Mouse (Mus musculus) layer of hippocampus, postnatal 25 days (tissue): ENCODE measurements around the gene Dhx58. TPM values are rescaled to one million over a fixed set of nuclear protein-coding genes. Genes with fewer than 3 reads are reported as not detected.

Experiments
- DNase-seq, 2 experiments: peaks; one replicate each; pipeline ENCODE4 v3.0.0; 2022; ENCODE audit warnings: mixed read lengths in 2 of 2, low spot score in 1 of 2; ENCODE audit errors: extremely low spot score in 1 of 2
- total RNA-seq, 2 experiments: library from RNA; stranded (reverse); gene quantifications; 2 replicates each; pipeline ENCODE4 v1.2.3; 2021

Gene Dhx58
- total RNA-seq, 2 experiments from 2014 or later: 1.4 to 2.1 TPM

DNA sequence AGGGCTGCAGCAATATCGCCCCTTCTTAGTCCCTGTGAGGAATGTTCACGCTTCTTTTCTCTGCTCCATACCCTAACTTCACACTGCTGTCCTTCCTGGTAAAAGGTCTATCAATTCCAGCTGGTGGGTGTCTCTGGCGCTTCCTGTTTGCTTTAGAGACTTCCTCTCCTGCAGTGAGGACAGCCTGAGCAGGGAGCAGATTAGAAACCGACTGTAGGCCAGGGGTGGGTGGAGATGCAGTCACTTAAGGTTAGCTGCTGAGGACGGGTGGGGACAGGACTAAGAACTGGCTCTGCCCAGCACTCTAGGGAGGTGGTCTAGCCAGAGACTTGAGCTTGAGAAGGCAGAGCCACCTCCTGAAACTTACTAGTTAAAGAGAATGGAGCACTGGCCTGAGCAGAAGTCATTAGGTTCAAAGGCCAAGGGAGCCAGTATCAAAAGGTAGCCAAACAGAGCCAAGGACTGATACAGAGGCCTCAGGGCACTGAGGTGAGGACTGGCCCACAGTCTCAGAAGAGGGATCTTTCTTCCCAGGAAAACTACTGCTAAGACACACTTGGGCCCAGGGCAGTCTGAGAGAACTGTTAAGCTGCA lies 20.9 kb upstream of the Dhx58 start:
- no peak for DNase-seq

DNA sequence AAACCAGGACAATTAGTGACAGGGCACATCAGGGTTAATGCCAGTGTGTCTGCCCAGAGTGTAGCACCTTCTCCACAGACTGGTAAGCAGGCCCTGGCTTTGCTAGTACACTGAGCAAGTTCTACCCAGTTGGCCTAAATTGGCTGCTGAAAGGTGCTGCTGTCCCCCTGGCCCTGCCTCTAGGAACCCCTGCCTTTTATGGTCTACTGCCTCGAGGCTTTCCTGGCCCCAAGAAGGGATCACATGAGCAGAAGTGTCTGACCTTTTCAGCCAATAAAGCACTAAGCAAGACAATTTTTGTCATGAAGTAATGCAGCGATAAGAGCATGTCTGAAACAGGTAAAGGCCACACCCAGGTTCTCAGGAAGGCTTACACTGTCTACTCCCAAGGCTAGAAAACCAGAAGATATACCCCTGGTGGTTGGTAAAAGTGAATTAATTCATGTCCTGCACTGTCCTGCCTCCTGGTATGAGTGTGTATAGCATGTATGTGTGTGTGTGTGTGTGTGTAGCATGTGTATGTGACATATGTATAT lies 18.5 kb upstream of the Dhx58 start:
- no peak for DNase-seq

DNA sequence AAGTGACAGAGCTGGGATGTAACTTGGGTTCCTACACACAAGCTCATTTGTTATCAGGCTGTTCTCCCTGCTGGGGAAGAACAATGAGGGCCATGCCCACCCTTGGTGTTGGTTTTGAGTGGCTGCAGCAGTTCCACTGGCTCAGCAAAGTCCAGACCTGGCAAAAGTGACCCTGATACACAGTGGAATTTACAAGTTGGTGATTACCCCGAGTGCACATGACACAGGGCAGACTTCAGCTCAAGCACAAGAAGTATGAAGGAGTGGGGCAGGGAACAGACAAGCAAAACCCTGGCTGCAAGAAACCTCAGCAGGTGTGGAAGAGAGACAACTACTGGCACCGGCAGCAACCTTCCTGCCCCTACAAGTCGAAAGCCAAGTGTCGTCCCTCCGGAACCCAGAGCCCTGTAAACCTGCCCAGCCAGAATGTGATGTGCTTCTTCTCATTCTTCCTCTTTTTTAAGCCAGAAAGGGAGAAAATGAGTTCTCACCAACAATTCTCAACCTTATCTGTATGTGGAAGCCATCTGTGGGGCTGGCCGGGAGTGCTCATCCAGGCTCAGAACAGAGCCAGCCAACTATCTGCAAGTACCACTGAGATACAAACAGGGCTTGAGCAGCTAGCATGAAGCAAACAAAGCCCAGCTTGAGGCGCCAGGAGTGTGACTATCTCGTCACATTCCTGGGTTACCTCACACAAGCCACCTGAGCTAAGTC lies 17.9 kb upstream of the Dhx58 start:
- DNase-seq: no peak

DNA sequence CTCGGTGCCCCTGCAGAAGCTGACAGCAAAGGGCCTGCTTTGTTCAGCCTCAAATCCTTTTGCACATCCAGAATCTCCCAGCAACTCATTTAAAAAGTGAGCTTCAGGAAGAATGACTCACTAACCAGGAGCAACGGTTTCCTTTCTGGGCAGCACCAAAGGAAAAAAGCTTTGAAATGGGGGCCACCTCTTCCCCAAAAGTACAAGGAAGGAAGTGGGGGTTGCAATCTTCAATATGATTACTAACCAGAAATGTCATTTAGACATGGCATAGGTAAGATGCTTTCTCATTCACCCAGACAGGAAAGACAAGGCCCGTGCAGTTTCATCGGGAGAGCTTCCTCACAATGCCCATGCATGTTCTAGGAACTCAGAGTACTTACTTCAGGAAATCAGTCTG lies 17.2 kb upstream of the Dhx58 start:
- DNase-seq: no peak

DNA sequence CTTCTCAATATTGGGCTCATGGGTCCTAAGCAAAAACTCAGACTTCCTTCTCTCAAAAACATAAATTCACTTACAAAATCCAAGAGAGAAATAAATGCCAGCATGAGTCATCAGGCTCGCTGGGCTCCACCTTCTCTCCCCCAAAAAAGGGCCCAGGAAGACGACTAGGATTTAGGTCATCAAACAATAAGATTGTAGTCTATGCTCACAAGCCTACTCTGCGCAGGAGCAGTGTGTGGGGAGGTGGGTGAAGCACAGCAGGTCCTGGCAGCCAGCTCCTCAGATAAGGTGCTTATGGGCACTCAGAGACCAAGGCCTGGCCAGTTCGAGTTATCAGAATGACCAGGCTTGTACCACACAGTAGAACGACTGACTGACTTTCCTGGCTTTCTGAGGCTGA lies 16.3 kb upstream of the Dhx58 start:
- DNase-seq: no peak

DNA sequence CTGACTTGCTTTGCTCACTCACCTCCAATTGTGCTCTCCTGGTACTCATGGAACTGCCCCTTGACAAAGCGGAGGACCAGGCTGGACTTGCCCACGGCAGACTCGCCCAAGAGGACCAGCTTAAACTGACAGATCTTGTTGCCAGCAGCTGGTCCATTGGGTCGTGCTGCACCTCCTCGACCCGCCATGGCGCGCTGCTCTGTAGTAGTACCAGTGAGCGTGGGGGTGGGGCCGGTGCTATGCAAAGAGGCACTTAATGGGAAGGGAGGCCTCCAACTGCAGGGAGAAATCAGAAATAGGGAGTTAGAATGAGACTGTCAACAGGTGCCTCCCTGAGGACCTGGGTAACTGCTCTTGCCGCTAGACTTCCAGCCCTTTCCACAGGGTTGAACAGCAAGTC lies 15.8 kb upstream of the Dhx58 start:
- DNase-seq: no peak

DNA sequence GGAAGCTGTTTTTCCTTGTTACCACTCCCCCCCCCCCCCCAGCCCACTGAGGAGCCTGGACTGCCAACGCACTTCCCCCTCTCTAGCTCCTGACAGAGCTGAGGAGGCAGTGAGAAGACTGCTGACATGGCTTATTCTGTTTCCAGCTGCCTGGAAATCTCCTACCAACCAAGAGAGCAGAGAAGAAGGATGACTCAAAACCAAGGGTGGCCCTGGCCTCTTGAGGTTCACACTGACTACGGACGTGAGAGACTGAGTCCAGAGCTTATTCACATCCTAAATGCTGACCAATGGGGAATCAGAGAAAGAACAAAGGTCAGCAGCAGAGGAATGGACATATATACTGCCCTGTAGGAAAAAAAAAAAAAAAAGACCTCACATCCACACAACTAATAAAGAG lies 15.2 kb upstream of the Dhx58 start:
- DNase-seq: no peak

DNA sequence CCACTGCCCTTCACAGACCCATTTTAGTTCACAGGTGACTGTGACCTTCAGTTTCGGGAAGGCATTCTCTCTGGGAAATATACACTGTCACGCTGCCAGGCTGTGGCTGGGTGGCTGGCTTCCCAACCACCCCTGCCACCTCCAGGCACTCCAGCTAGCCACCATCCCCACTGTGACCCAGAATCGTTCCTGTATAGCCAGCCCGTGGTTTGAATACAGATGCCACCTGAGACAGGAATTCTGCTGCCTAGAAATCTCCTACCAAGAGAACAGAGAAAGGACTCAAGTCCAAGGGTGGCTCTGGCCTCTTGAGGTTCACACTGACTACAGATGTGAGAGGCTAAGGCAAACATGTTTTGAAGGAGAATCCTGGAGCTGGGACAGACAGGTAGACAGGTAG lies 14.8 kb upstream of the Dhx58 start:
- no peak for DNase-seq

DNA sequence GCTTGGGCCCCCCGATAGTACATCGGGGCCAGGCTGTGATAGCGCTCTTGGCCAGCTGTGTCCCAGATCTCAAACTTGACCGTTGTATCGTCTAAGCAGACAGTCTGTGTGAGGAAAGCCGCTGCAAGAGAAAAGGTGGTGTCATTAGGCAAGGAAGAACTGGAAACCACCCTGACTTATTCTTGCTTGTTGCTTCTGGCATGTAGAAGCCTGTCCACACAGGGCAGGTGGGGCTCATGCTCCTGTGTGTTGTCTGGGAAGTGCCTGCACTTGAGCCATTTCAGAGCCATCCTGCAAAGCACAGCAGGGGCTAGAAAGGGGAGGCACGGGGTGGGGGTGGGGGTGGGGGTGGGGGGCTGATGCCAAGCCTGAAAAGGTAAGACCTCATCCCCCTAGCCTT lies 14.4 kb upstream of the Dhx58 start:
- no peak for DNase-seq

DNA sequence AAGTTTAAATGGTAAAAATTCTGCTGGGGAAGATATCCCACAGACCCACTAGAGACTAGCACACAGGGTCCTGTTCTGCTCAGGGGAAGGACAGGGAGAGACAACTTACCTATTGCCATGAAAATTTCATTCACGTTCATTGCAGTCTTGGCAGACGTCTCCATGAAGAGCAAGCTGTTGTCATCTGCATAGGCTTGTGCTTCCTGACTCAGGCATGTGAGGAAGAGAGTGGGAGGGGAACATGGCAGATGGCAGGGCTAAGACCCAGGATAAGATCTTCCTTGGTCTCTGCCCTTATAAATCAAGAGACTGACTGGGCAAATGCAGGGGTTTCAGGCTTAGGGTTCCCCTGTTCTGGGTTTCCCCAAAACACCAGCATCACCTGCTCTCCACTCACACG lies 12.6 kb upstream of the Dhx58 start:
- DNase-seq: no peak

DNA sequence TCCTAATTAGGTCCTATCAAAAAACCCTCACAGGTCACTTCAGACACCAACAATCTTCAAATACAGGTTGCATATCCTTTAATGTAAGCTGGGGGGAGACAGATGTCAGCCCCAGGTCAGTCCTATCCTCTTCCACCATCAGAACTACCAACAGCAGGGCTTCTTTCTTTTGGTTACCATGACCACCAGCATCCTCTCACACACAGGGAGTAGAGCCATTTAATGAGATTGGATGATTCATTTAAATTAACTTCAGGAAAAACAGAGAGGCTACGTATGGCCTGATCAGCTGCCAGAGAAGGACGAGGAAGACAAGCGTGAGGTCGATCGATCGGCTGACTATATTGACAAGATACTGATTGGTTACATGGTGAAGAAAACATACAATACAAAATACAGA lies 10.9 kb upstream of the Dhx58 start:
- no peak for DNase-seq

DNA sequence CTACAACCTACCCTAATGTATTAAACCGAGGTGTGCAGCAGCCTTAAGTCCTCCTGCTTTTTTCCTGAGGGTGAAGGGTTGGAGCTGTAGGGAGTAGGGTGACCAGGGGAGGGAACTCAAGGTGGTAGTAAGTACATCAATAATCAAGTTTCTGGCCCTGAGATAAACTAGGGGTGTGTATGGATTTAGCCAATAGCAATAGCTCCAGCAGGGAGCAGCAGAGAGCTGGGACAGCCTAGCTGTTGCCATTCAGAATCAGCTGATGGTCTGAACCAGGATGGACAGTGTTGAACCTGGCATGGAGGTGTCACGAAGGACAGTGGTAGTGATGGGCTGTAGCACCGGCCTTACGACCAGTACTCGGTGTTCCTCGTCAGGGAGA lies 10.5 kb upstream of the Dhx58 start:
- DNase-seq: peak; percentile 72 to 92

DNA sequence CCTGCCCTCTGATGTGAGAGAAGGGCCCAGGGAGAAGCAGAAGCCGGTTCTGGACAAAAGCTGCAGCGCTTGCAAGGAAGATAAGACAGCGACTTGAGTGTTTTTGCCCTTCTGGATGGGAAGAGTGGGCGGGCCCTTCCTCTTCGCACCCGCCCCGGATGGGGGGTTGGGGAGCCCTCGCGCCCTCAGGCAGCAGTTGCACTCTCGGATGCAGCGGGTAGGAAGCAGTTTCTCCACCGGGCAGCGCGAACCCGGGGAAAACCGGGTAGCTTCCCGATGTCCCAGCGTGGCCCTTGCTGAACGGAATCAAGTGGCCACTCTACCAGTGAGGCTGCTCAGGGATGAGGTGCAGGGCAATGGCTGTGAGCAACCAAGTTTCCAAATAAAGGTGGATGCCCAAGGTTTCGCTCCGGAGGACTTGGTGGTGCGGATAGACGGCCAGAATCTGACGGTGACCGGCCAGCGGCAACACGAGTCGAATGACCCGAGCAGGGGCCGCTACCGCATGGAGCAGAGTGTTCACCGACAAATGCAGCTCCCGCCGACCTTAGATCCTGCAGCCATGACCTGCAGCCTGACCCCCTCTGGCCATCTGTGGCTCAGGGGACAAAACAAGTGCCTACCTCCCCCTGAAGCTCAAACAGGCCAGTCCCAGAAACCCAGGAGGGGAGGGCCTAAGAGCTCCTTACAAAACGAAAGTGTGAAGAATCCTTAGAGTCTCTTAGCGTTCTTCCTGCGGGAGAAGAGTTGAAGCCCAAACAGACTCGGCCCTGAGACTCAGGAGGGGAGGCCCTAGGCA lies 9.9 kb upstream of the Dhx58 start, which contains the start of gene Hspb9:
Gene Hspb9 (plus strand): TSS at position 116 of the 799 bp plus-strand sequence.
- peak in 1 of 2 experiments; percentile 38 for DNase-seq

DNA sequence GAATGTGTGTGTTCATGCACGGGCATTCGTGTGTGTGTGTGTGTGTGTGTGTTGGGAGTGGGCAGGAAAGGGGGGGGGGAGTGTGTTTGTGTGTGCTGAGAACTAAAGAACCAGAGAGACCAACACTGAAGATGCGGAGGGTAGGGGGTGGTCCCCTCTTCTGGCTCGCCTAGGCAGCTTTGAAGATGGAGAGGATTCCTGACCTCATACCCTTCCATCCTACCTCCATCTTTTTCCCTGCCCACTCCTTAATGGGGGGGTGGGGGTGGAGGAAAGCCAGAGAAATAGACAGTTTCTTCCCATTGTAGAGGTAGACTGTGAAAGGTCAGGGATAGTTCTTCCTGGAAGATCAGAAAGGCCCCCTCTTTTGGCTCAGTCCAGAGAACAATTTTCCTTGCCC lies 9.1 kb upstream of the Dhx58 start:
- DNase-seq: no peak

DNA sequence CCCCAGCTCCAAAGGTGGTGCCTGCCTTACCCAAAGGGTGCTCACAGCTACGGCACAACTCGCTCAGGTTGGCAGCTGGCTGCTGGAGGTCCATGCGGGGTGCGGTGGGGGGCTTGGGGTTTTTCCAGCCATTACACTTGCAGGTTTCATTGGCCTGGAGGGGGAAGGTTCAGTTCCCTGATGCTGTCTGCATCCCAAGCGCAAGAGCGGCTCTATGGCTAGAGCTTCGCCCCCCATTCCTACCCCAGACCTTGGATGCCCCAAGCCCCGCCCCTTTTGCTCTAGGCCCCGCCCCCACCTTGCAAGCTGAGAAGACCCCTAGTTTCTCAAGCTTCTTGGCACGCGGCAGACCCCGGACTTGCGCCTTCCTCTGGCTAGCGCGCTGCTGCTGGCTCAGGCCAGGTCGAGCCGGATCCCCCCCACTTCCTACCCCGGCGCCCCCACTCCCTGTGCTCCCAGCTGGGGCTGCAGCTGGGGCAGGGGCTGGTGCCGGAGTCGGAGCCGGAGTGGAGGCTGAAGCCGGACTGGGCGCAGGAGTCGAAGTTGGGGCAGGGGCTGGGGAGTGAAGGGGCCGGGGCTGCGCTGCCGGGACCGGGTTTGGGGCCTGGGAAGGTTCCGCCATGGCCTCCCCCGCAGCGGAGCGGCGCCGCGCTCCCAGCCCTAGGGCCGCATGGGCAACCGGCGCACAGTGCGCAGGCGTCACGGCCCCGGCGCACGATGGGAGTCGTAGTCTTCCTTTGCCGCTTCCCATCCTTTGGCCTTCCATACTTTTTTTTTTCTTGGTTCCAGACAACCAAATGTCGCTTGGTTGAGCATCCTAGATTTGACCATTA lies 7.9 kb upstream of the Dhx58 start, which contains the start of gene Kat2a:
Gene Kat2a (minus strand): TSS at position 683 of the 833 bp plus-strand sequence.
- peak; percentile 72 to 75 for DNase-seq

DNA sequence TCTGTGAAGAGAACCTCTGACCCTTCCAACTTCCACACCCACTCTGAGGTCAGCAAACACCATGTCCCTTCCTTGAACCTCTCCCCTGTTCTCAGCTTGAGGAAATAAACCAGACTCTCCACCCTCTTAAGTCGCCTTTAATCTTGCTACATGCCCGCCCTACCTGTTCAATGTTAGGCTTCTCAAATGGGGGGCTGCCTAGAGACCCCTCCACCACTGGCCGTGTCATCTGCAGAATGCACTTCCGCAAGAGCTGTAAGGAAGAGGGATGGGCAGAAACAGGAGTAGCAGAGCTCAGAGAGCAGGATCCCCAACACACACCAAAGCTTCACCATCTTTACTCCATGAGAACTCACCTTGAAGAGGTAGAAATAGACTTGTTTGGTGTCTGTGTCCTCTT lies 6.9 kb upstream of the Dhx58 start:
- no peak for DNase-seq

DNA sequence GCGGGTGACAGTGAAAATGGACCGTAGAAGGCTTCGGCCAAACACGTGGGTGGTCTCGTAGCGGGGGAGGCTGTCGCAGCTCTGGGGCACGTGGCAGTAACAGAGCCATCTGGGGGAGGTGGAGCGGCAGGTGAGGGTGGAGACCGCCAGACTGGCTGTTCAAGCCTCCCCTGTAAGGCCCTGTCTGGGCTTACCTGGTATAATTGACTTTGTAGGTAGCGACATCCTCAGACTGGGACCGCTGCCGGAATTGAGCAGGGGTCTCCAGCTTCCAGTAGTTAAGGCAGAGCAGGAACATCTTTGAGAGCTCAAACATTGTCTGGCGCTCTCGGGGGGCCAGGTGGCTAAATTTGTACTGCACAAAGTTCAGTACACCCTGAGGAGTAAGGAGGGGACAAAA lies 6.5 kb upstream of the Dhx58 start:
- no peak for DNase-seq

DNA sequence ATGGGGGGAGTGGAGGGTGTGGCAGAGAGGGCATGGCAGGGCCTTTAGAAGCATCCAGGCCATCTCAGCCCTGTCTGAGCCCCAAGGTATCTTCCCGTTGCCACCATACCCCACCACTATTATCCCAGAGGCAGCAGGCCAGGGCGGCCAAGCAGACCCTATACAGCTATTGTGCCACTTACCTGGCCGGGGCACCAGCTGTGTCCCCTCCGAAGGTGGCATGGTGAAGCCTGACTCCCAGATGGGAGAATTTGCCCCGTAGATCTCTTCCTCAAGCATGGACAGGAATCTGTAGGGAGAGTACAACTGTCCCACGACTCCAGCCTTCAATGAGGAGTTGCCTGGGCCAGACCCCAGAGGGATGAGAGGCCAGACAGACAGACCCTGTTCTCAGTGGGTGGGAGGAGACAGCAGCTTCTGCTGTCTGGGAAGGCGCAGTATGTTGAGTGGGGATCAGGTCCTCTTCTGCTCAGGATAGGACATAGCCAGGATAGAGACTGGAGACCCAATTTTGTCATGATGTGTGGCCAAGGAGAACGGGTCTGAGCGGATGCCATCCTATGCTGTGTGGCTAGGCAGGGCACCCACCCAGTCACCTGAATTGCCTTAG lies 5.2 kb upstream of the Dhx58 start:
- no peak for DNase-seq

DNA sequence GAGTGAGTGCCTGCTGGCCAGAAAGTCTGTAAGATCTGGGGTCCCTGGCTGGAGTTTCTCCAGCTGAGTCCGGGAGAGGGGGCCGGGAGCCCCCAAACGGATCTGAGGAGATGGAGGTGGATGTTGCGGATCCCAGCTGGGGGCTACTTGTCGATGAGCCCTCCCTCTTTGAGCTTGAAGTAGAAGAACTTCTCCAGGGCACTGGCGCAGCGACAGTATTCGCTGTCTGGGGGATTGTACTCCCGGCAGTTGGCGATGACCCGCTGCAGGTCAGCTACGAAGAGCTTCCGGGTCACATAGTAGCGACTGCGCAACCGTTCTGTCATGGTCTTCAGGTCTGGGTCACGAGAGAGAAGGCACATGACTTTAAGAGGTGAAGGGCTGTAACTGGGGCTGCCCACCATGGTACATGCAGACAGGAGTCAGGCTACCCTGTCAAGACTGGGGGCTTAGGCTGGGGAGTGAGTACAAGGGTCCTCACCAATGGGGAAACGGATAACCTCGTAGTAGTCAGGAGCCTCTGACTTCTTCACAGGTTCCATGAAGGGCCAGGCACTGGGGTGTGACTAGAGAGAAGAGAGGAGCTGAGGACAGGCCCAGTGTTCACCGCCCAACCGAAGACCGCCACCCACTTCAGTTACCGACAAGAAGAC lies 1.1 kb upstream of the Dhx58 start:
- no peak for DNase-seq
